Mouse (Mus musculus) right cerebral cortex, postnatal 10 days (tissue): ENCODE data around the gene Sema3b.

ENCODE experiments used
- DNase-seq, 2 experiments: peaks; one replicate each; pipeline ENCODE4 v3.0.0; 2021; ENCODE audit warnings: low spot score in 2 of 2

Gene Sema3b

GRCm38 (mm10) chr9:107608741-107609432 lies at the start of gene Sema3b:
Sema3b (minus strand) TSS chr9:107609229.
- DNase-seq, result no peak

GRCm38 (mm10) chr9:107658096-107658495 lies 49.1 kb upstream of the Sema3b start:
- no peak for DNase-seq

DNA sequence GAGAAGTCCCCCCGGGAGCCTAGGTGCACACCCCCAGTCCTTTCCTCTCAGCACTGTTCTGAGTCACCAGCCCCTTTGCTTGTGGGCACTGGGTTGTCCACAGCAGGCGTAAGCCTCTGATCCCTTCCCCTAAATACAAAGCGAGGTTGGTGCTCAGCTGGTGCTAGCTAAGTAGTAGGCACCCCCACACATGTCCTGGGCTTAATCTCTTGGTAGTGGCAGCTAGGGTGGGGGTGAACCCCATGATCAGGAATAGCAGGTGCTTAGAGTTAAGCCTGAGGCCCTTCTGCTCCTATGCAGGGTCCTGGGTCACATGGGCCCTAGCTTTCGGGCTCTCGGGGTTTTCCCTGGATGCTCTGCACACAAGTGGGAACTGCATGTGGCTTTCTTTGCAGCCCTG lies 48.1 kb upstream of the Sema3b start:
- no peak for DNase-seq

GRCm38 (mm10) chr9:107654585-107654984 lies 45.6 kb upstream of the Sema3b start:
- DNase-seq, result no peak

GRCm38 (mm10) chr9:107653474-107653873 lies 44.4 kb upstream of the Sema3b start:
- no peak for DNase-seq

- DNase-seq, result peak; percentile 81 to 84
These were observed 41.9 kb upstream of the Sema3b start for GRCm38 (mm10) chr9:107650708-107651481.

- peak; percentile 73 to 79 for DNase-seq
These were observed 41.2 kb upstream of the Sema3b start for GRCm38 (mm10) chr9:107650225-107650624.

DNA sequence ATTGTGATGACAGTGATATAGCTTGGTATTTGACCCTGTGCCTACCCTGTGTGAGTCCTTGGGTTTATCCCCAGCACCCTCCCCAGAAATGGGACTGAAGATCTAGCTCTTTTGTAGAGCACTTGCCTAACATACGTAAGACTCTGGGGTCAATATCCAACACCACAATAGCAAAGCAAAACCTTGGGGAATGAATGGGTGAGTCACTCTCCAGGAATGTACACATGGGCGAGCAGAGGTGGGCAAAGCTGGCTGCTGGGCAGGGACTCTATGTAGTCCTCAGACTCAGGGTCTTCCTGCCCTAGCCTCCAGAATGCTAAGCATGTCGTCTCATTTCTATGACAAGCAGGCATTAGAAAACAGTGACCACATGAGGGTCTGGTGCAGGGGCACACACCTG lies 39.7 kb upstream of the Sema3b start:
- DNase-seq, result no peak

GRCm38 (mm10) chr9:107646975-107647374 lies 37.9 kb upstream of the Sema3b start:
- no peak for DNase-seq

- peak; percentile 75 to 88 for DNase-seq
These were observed 36.5 kb upstream of the Sema3b start for GRCm38 (mm10) chr9:107645577-107645976.

GRCm38 (mm10) chr9:107645153-107645510 lies 36.1 kb upstream of the Sema3b start:
- no peak for DNase-seq

- DNase-seq, result peak; percentile 91 to 94
These were observed 35.6 kb upstream of the Sema3b start for GRCm38 (mm10) chr9:107644495-107645152.

DNA sequence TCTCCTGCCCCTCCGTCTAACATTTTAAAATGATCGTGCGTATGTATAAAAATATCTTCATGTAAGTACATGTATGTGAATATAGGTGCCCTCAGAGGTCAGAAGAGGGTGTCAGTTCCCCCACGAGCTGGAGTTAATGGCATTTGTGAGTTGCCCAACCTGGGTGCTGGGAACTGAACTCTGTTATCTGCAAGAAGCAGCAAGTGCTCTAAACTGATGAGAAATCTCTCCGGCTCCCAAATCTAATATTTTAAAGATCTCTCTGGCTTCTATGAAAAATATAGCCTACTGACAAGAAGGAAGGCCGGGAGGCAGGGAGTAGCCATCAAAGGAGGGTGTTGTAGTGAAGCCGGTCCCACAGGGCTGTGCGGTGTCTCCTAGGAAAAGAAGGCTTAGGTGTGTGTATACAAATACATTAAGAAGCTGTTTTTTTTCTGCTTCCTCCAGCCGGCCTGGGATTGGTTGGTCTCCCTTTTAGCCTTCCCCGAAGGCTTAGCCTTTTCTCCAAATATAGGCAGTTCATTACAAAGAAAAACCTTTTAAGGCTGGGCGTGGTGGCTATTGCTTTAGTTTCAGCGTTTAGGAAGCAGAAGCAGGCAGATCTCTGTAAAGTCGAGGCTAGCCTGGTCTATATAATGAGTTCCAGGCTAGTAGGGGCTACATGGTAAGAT lies 34.6 kb upstream of the Sema3b start:
- no peak for DNase-seq

DNA sequence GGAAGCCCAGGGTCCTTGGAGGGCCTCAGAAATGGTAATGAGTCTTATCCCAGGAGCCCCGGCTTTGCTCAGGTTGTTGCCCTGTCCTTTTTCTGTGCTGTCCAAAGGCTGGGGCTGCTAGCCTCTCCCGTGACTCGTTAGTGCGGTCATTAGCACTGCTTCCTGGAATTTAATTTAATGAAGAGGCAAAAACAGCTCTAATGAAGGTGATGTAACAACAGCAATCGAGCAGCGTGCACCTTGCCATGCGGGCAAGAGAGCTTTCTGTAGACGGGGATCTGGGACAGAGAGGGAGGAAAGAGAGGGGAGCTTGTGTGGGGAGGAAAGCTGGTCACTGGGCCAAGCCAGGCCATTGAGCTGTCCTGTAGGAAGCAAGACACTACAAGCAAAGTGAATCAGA lies 32.6 kb upstream of the Sema3b start:
- no peak for DNase-seq

DNA sequence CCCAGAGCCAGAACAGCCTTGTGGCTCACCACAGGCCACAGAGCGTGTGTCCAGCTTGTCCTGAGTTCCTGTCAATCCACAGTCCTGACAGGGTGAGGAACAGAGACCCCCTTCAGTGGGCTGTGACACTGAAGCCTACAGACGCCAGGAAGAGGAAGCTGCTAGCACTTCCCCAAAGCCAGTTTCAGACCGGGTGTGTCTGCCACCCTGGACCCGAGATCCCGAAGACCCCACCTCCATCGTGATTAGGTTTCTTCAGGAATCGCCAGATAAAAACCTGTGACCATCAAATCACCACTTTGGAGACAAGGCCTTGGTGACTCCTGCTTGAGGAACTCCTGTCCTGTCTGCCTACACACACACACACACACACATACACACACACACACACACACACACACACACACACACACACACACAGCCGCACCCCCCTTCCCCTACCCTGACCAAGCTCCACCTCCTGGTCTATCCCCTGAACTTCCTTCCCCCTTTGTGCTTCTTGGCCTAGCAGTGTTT lies 31.3 kb upstream of the Sema3b start:
- DNase-seq, result peak; percentile 50 to 58

GRCm38 (mm10) chr9:107637070-107637469 lies 28.0 kb upstream of the Sema3b start:
- no peak for DNase-seq

DNA sequence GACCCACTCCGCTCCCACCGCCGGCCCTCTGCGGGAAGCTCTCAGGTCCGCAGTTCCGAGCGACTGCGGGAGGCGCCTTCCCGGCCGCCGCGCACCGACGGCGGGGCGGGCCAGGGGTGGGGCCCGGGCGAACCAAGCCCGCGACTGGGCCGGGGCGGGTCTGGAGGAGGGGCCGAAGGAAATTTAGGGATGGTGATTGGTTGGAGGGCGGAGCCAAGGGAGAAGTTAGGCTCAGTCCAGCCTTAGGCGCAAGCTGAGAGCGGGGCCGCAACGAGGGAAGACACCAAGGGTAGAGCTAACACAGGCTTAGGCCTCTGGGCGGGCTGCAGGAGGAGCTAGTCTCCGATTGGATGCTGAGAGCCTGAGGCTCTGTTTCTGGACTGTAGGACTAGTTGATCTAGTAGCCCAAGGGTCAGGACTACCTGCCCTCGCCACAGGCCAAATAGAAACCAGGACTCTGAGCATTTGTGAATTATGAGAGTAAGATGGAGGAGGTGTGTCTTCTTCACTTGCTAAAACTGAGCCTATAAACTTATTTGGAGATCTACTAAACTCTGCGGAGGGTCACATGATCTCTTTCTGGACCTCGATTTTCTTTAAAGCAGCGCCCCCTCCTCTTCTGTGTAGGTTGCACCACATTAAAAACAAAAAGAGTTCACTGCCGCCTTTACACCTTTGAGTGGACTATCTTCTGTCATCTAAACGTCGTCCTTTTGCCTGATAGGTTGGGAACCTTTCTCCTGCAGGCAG lies 26.4 kb upstream of the Sema3b start, which contains the start of gene Gnai2:
Gene Gnai2 (minus strand): TSS at position 89 of the 750 bp plus-strand sequence.
- DNase-seq, result peak; percentile 96

GRCm38 (mm10) chr9:107634406-107635278 lies 25.6 kb upstream of the Sema3b start:
- DNase-seq, result no peak

DNA sequence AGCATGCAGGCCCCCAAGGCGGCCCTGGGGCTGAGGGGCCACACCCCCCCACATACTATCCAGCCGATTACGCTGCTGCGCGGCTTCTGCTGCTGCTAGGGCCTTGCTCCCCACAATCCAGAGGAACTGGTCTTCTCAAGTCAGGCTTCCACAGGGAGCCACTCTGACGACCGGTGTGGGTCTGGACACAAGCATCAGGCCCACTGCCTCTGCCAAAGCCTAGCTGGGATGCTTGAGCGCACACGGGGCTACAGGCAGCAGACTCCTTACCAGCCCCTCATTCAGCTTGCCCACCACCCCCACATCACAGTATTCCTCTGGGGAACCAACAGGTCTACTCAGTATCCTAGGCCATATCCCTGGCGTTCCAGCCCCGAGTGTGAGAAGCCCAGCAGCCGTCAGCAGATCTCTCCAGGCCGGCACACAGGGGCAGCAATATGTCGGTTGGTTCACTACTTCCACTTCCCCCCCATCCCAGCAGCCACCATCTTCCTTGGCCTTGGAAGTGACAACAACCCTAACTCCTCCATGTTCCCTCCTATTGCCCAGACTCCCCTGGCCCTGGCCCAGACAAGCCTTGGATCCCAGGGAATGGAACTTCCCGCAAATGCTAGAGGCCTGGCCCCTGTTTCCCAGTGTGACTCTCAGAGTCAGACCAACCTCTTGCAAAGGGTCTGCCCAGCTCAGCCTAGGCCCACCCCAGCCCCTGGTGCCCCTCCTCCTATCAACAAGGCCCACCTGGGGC lies 24.8 kb upstream of the Sema3b start:
- peak; percentile 60 for DNase-seq
